Mouse (Mus musculus) G1E-ER4 (cell line): Measurements from ENCODE around the gene Cd8a. TPM values are rescaled to one million over a fixed set of nuclear protein-coding genes. Genes with fewer than 3 reads are reported as not detected.

Source experiments
- GATA1 ChIP-seq: IDR thresholded peaks from one replicate; pipeline ENCODE4 v1.8.0; 2012; ENCODE audit warnings: low read length, inconsistent platforms
- polyA plus RNA-seq: library from polyadenylated mRNA; stranded (reverse); fragments of >175 nt; gene quantifications from 2 replicates; pipeline ENCODE4 v1.2.3, GENCODE M21; 2012

The Cd8a gene
- polyA plus RNA-seq, 1 experiment: not detected

- TF ChIP-seq GATA1: no peak
These were observed 45.6 kb downstream of the Cd8a start for GRCm38 (mm10) chr6:71418874-71419273.

- TF ChIP-seq GATA1: no peak
These were observed 47.6 kb downstream of the Cd8a start for GRCm38 (mm10) chr6:71420848-71421247.

- TF ChIP-seq GATA1: no peak
These were observed 48.9 kb downstream of the Cd8a start for GRCm38 (mm10) chr6:71422162-71422561.

DNA sequence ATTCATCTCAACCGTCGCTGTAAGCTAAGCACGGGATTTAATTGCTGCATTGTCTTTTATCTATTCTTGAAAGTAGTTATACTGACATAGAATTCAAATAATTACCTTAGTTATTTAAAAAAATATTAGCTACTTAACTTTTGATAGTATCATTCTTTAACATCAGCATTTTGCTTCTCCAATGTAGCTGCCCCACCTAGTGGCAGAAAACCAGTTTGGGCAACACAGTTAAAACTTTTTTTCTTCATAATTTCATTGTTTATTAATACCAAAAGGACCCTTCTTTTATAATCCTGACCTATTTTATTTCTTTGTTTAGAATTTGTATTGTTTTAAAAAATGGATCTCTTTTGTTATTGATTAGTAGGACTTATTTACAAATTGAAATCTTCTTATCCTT is 49.9 kb downstream of the Cd8a start:
- TF ChIP-seq GATA1: no peak

- no peak for TF ChIP-seq GATA1
These were observed 52.5 kb downstream of the Cd8a start for GRCm38 (mm10) chr6:71425681-71426080.

DNA sequence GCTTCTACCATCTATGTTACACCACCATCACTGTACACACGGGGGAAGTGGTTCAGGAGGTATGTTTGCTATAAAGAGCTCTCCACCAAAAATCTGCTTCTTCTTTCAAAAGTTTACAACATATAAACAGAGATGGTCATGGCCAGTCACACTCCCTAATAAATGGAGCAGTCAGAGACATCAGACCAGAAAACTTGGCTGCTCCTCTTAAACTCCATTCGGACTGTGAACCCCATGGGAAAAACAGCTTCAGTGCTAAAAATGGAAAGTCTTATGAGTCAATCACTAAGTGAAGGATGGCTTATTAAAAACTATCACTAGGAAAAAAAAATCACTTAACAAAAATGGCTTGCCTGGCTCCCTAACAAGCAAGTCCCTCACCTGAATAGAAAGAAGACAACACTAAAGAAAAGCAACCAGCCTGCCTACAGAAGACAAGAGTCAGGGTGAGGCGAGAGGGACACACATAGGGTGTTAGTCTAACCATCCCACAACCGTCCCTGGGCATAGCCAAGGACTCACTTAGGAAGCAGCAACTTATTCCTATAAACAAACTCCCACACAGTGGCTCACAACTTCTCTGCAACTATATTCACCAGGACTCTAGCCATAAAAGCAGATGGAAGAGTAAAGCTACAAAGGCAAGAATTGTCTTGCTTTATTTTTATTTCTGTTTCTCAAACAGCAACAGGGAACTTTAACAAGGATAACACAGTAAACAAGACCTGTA is 54.9 kb downstream of the Cd8a start:
- TF ChIP-seq GATA1: no peak

Other genes starting within 250 kb of the Cd8a start
- gene Thnsl2, start 229.0 kb upstream of the Cd8a start, polyA plus RNA-seq: not detected in 2 replicates
- not detected in 2 replicates for gene Fabp1, start 173.6 kb upstream of the Cd8a start, polyA plus RNA-seq
- gene Krcc1, start 101.8 kb upstream of the Cd8a start, polyA plus RNA-seq: 68.0 and 86.9 TPM in 2 replicates
- 0.04 TPM in 1 of 2 replicates, not detected in the other for gene Smyd1, start 51.2 kb upstream of the Cd8a start, polyA plus RNA-seq
- not detected in 2 replicates for gene Cd8b1, start 50.6 kb upstream of the Cd8a start, polyA plus RNA-seq
- 7.1 and 9.0 TPM in 2 replicates for gene Rmnd5a, start 67.2 kb downstream of the Cd8a start, polyA plus RNA-seq
- 10.1 and 13.8 TPM in 2 replicates for gene Rnf103, start 120.5 kb downstream of the Cd8a start, polyA plus RNA-seq
- 13.2 and 28.5 TPM in 2 replicates for gene Chmp3, start 170.4 kb downstream of the Cd8a start, polyA plus RNA-seq